Mouse (Mus musculus) forebrain, embryonic 14.5 days (tissue): ENCODE measurements at regions not wholly inside any gene's neighbourhood (a gene's known extent, or its start where the extent isn't known, plus 50 kb on each side); places are given as distances from the start of the nearest gene placed in this dataset.
A peak's percentile ranks its signal among the peaks of the same experiment; 100 is the strongest.

Experiments used
- ATAC-seq: fragments of 200-750 bp; cut with Nextera tagmentation; 2 replicates; pipeline ENCODE4 v1.8.0; 2017; ENCODE audit warnings: mild to moderate bottlenecking, moderate library complexity
- DNase-seq: peaks from one replicate; pipeline ENCODE4 v3.0.0-alpha.2; 2015; ENCODE audit warnings: low spot score
- H3K27ac ChIP-seq: fragments of 300-500 bp; sonication (generic); 2 replicates; pipeline ENCODE4 v1.5.1; 2014; ENCODE audit warnings: low read depth, mild to moderate bottlenecking, control low read depth, low read length, moderate library complexity
- H3K27me3 ChIP-seq: fragments of 300-500 bp; sonication (generic); replicated peaks from 2 replicates; pipeline ENCODE4 v1.6.1; 2014; ENCODE audit warnings: low read length, control low read depth, mixed read lengths; ENCODE audit not compliant: control insufficient read depth, insufficient read depth
- H3K36me3 ChIP-seq: fragments of 300-500 bp; sonication (generic); 2 replicates; pipeline ENCODE4 v1.6.1; 2014; ENCODE audit warnings: low read length, control low read depth; ENCODE audit not compliant: control insufficient read depth, insufficient read depth
- H3K4me1 ChIP-seq: fragments of 300-500 bp; sonication (generic); 2 replicates; pipeline ENCODE4 v1.6.1; 2014; ENCODE audit warnings: antibody characterized with exemption, low read length, control low read depth; ENCODE audit not compliant: control insufficient read depth, insufficient read depth
- H3K4me2 ChIP-seq: fragments of 300-500 bp; sonication (generic); 2 replicates; pipeline ENCODE4 v1.6.1; 2014; ENCODE audit warnings: mild to moderate bottlenecking, control low read depth, low read length
- H3K4me3 ChIP-seq: fragments of 300-500 bp; sonication (generic); 2 replicates; pipeline ENCODE4 v1.5.1; 2014; ENCODE audit warnings: low read depth, low read length, control low read depth
- H3K9ac ChIP-seq: fragments of 300-500 bp; sonication (generic); 2 replicates; pipeline ENCODE4 v1.6.1; 2014; ENCODE audit warnings: mild to moderate bottlenecking, low read length, control low read depth, moderate library complexity
- H3K9me3 ChIP-seq: fragments of 300-500 bp; sonication (generic); replicated peaks from 2 replicates; pipeline ENCODE4 v1.6.1; 2016; ENCODE audit warnings: low read length, control low read depth, mixed read lengths; ENCODE audit not compliant: control insufficient read depth
- WGBS: fragments of 180-500 bp; shearing (Covaris S2); extraction: QIAGEN DNeasy Blood & Tissue Kit; methylation state at CpG from one replicate; pipeline ENCODE4 v1.1.7; 2014; 5-methylcytosine and 5-hydroxymethylcytosine counted together

GRCm38 (mm10) chr11:90110170-90110569 is 77.3 kb upstream of the Gm45716 start:
- ATAC-seq (no peak), DNase-seq (no peak)
- 40% methylated on average over 3 of the region's 3 CpGs for WGBS
- Histone ChIP-seq H3K27ac (no peak overlapping the region), H3K9me3 (no peaks in the 10 kb centered on the region), H3K36me3 (no peaks in the 10 kb centered on the region), H3K27me3 (no peaks in the 10 kb centered on the region), H3K4me3 (no peak overlapping the region), H3K4me1 (peaks cover 7% of the 10 kb centered on the region; the same call in 1 of the 2 replicates), H3K9ac (no peak overlapping the region), H3K4me2 (no peak overlapping the region)

DNA sequence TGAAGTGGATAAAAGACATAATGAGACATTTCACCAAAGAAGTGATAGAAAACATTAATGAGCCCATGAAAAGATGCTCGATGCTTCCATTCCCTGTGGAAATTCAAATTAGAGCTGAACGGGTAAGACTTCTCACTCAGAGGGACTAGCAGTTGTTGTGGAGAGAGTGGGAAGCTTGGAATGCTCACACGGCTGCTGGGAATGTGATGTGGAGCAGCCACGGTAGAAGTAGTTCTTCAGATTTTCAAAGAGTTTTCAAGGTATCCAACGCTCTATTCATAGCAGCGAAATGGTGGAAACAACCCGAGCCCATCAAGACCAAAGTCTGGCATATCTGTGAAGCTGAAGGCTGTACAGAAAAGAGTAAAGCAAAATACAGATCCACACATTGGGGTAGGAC is 75.3 kb upstream of the Gm45716 start:
- H3K27ac ChIP-seq: no peak overlapping the region
- peaks cover 12% of the 10 kb centered on the region; the same call in 1 of the 2 replicates for H3K4me1 ChIP-seq
- H3K4me2 ChIP-seq: no peak overlapping the region
- H3K36me3 ChIP-seq: no peaks in the 10 kb centered on the region
- H3K9me3 ChIP-seq: no peaks in the 10 kb centered on the region
- no peak overlapping the region for H3K4me3 ChIP-seq
- no peak overlapping the region for H3K9ac ChIP-seq
- DNase-seq (peak; percentile 41), ATAC-seq (no peak)
- no peaks in the 10 kb centered on the region for H3K27me3 ChIP-seq
- 41% methylated on average over 7 of the region's 7 CpGs for WGBS

- Histone ChIP-seq H3K27ac (no peak overlapping the region), H3K4me1 (peaks cover 6% of the 10 kb centered on the region; the same call in 1 of the 2 replicates), H3K36me3 (no peaks in the 10 kb centered on the region), H3K4me3 (no peak overlapping the region), H3K9me3 (no peaks in the 10 kb centered on the region), H3K4me2 (no peak overlapping the region), H3K9ac (no peak overlapping the region), H3K27me3 (no peaks in the 10 kb centered on the region)
- no peak for DNase-seq
- no peak for ATAC-seq
- 39% methylated on average over 20 of the region's 20 CpGs for WGBS
Observed at GRCm38 (mm10) chr11:90116676-90117663, 70.5 kb upstream of the Gm45716 start.

GRCm38 (mm10) chr11:90117664-90118295 is 69.7 kb upstream of the Gm45716 start:
- H3K9ac ChIP-seq: no peak overlapping the region
- no peaks in the 10 kb centered on the region for H3K9me3 ChIP-seq
- H3K4me2 ChIP-seq: no peak overlapping the region
- H3K4me1 ChIP-seq: peaks cover 6% of the 10 kb centered on the region; the same call in 1 of the 2 replicates
- H3K36me3 ChIP-seq: no peaks in the 10 kb centered on the region
- 82% methylated on average over 5 of the region's 5 CpGs for WGBS
- no peak overlapping the region for H3K4me3 ChIP-seq
- no peak for DNase-seq
- no peaks in the 10 kb centered on the region for H3K27me3 ChIP-seq
- no peak for ATAC-seq
- no peak overlapping the region for H3K27ac ChIP-seq

DNA sequence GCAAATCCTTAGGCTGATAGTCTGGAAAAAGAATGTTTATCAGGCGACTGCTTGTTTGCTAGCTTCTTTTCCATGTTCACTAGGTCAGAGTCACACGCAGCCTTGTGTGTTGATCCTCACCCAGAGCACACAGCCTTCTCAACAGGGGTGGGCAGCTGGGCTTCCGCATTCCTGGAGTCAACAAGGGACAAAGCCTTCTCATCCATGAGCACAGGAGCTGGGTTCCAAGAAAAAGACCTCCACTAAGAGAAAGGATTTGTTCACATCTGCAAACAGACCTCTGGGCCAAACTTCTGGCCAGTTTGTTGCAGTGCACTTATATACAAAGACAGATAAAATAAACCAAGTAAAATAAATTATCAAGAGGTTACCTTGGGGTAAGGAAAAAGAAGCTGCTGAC is 65.6 kb upstream of the Gm45716 start:
- Histone ChIP-seq H3K9me3 (no peaks in the 10 kb centered on the region), H3K27me3 (no peaks in the 10 kb centered on the region), H3K9ac (no peak overlapping the region), H3K4me1 (peaks cover 4% of the 10 kb centered on the region; the same call in 1 of the 2 replicates), H3K36me3 (no peaks in the 10 kb centered on the region), H3K27ac (no peak overlapping the region), H3K4me2 (no peak overlapping the region), H3K4me3 (no peak overlapping the region)
- DNase-seq (no peak), ATAC-seq (no peak)
- WGBS: 50% methylated on average over 3 of the region's 3 CpGs

DNA sequence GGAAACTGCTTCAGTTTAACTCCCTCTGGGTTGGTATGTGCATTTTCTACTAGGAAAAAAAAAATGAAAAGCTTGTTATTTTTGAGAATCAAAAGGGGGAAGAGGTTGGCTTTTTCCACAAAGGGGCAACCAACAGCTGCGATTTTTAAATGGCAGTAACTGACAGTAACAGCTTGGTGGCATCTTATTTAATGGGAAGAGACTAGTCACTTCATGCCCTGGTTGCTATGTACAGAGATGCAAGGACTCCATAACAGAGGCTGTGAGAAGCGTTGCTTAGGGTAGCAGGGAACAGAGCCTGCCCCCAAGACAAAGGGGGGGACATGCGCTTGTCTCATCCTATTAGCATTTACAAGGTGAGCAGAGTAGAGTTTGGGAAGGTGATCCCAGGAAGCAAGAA is 64.8 kb upstream of the Gm45716 start:
- H3K36me3 ChIP-seq: no peaks in the 10 kb centered on the region
- H3K9me3 ChIP-seq: no peaks in the 10 kb centered on the region
- H3K9ac ChIP-seq: no peak overlapping the region
- no peak overlapping the region for H3K4me2 ChIP-seq
- WGBS: 81% methylated on average over 3 of the region's 3 CpGs
- ATAC-seq (no peak), DNase-seq (no peak)
- H3K27ac ChIP-seq: no peak overlapping the region
- no peak overlapping the region for H3K4me3 ChIP-seq
- H3K27me3 ChIP-seq: no peaks in the 10 kb centered on the region
- H3K4me1 ChIP-seq: no peaks in the 10 kb centered on the region

DNA sequence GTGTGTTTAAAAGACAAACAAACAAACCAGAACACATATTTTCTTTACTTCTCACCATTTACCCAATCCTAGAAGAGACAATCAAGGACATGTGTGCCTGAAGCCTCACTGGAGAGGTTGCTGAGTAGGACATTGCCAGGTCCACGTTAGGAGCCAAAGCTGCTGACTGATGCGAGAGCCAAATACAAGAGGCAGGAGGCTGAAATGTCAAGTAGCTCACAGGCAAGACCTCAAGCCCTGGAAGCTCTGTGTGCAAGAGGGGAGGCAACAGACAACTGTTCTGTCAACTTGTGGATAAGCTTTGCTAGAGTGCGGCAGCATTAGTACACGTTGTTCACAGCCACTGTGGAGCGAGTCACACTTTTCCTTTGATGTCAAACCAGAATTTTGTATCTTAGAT is 63.6 kb upstream of the Gm45716 start:
- H3K9ac ChIP-seq: no peak overlapping the region
- no peaks in the 10 kb centered on the region for H3K4me1 ChIP-seq
- ATAC-seq (no peak), DNase-seq (no peak)
- 89% methylated on average over 5 of the region's 5 CpGs for WGBS
- H3K27me3 ChIP-seq: no peaks in the 10 kb centered on the region
- no peaks in the 10 kb centered on the region for H3K36me3 ChIP-seq
- H3K27ac ChIP-seq: no peak overlapping the region
- no peak overlapping the region for H3K4me3 ChIP-seq
- H3K4me2 ChIP-seq: no peak overlapping the region
- H3K9me3 ChIP-seq: no peaks in the 10 kb centered on the region

DNA sequence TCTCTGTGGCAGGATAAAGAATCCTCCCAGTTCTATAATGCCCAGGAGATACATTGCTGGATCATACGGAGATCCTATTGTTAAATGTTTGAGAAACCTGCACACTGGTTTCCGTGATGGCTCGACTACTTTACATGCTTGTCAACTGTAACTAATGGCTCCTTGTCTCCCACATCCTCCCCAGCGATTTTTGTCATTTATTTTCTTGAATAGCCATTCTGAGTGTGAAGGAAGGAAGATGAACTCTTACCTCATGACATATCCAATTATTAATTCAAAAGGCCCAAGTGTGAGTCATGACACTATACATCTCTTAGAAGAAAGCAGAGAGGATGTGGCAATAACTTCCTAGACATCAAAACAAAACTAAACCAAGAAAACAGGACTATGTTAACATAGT is 61.2 kb upstream of the Gm45716 start:
- H3K4me1 ChIP-seq: 0 out of 2 replicates have a peak, but pooled peaks cover 10% of the 10 kb centered on the region
- no peak for ATAC-seq
- DNase-seq: no peak
- WGBS: 85% methylated on average over 4 of the region's 4 CpGs
- no peak overlapping the region for H3K4me3 ChIP-seq
- H3K4me2 ChIP-seq: no peak overlapping the region
- no peak overlapping the region for H3K27ac ChIP-seq
- no peaks in the 10 kb centered on the region for H3K9me3 ChIP-seq
- H3K9ac ChIP-seq: no peak overlapping the region
- H3K27me3 ChIP-seq: no peaks in the 10 kb centered on the region
- no peaks in the 10 kb centered on the region for H3K36me3 ChIP-seq
